Mouse (Mus musculus): ENCODE results near the gene Zfp169.

GRCm38 (mm10) chr13:48562336-48562735, 49.1 kb upstream of the Zfp169 start:
- no peak for TF ChIP-seq EP300 (IDR thresholded peaks at IDR 0.05)
- TF ChIP-seq CTCF (IDR thresholded peaks at IDR 0.05), result no peak

Measured in lung, postnatal 0 days (tissue).